Mouse (Mus musculus): ENCODE measurements around the gene Zbtb46. TPM values are rescaled to one million over a fixed set of nuclear protein-coding genes. Genes with fewer than 3 reads are reported as not detected.

Zbtb46 gene
- polyA plus RNA-seq, 2 experiments, result 5.3 to 6.8 TPM

DNA sequence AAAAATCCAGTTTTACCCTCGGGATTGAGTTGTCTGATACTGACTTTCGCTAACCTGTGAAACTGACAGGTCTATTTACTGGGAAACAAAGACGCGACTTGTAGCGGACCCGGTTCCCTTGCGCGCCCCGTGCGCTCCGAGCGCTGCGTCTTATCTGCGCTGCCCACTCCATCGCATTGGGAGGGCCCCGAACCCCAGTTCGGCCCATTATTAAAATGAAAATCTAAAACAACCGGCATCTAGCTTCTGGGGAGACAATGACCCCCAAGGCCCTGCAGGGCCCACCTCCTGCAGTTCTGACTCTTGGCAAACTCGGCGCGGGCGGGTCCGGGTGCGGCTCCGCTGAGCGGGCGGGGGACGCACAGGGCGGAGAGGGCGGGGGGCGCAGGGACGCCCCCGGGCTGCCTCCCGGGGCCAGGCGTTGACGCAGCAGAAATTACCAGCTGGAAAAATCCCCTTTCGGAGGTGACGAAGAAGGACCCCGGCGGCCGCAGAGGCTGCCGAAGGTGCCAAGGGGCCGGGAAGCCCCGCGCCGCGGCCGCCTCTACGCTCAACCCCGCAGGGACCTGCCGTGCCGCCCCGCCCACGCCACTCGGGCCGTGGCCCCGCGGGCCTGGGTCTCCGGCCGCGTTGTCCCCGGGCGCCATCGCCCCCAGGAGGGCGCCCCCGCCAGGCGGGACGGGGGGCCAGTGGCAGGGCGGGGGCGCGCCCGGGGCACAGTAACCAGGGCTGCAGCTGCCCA is 644 bp downstream of the Zbtb46 start:
- DNase-seq (ENCODE audit: low read depth in 3 of 3, low spot score in 3 of 3) (no peak), ATAC-seq (ENCODE audit: insufficient read depth) (no peak; the same call in 1 of the 2 replicates)
- peaks cover 41 to 47% of the 10 kb centered on the region in 2 experiments for H3K4me1 ChIP-seq (replicated peaks; ENCODE audit: control insufficient read depth in 2 of 2, insufficient read depth in 2 of 2, low read length in 1 of 2)
- no peaks in the 10 kb centered on the region for H3K36me3 ChIP-seq (replicated peaks; ENCODE audit: control insufficient read depth, insufficient read depth, low read depth)
- peak overlapping the region; percentile 65 to 97 for H3K4me3 ChIP-seq (ENCODE audit: insufficient read depth in 1 of 2, low read depth in 2 of 2, low read length in 2 of 2)
- under 1% methylated on average over 65 of the region's 72 CpGs for WGBS (ENCODE audit: insufficient replicate concordance)
- no peak for TF ChIP-seq CTCF (IDR thresholded peaks at IDR 0.05; ENCODE audit: low read depth)
- TF ChIP-seq EP300 (IDR thresholded peaks at IDR 0.05; ENCODE audit: low read depth), result no peak
- peak overlapping the region; percentile 86 for H3K9ac ChIP-seq (replicated peaks)
- peak overlapping the region; percentile 65 for H3K27ac ChIP-seq
- H3K4me2 ChIP-seq (ENCODE audit: low read depth), result peak overlapping the region; percentile 96
- no peaks in the 10 kb centered on the region for H3K9me3 ChIP-seq (ENCODE audit: control insufficient read depth, low read length)
- peaks cover 6% of the 10 kb centered on the region; the same call in 1 of the 2 replicates for H3K27me3 ChIP-seq (ENCODE audit: control insufficient read depth, insufficient read depth, low read length)

DNA sequence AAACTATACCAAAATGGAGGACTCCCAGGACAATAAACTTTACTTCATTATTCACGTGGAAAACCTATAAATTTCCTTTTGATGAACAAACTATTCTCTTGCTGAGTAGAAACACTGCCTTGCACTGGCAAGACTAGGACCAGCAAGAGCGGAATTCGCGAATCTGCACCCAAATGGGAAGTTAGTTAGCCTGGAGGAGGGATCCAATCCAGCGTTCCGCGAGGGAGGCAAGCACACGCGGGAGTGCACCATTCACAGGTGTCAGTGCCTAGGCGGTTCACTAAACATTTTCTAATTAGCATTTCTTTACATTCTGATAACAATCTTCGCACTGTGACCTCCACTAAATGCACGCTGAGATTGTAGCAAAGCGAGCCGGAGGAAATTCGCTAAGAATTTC is 1.4 kb downstream of the Zbtb46 start:
- H3K9me3 ChIP-seq (ENCODE audit: control insufficient read depth, low read length), result peaks cover 3% of the 10 kb centered on the region
- no peak for TF ChIP-seq EP300 (IDR thresholded peaks at IDR 0.05; ENCODE audit: low read depth)
- no peak for TF ChIP-seq CTCF (IDR thresholded peaks at IDR 0.05; ENCODE audit: low read depth)
- H3K4me3 ChIP-seq (ENCODE audit: insufficient read depth in 1 of 2, low read depth in 2 of 2, low read length in 2 of 2), result peak overlapping the region; percentile 65 to 97
- H3K9ac ChIP-seq (replicated peaks), result peak overlapping the region; percentile 86
- peaks cover 6% of the 10 kb centered on the region; the same call in 1 of the 2 replicates for H3K27me3 ChIP-seq (ENCODE audit: control insufficient read depth, insufficient read depth, low read length)
- peak overlapping the region; percentile 96 for H3K4me2 ChIP-seq (ENCODE audit: low read depth)
- 7% methylated on average over 15 of the region's 15 CpGs for WGBS (ENCODE audit: insufficient replicate concordance)
- no peak for DNase-seq (ENCODE audit: low read depth in 3 of 3, low spot score in 3 of 3)
- H3K36me3 ChIP-seq (replicated peaks; ENCODE audit: control insufficient read depth, insufficient read depth, low read depth), result no peaks in the 10 kb centered on the region
- ATAC-seq (ENCODE audit: insufficient read depth), result no peak
- H3K4me1 ChIP-seq (replicated peaks; ENCODE audit: control insufficient read depth in 2 of 2, insufficient read depth in 2 of 2, low read length in 1 of 2), result peaks cover 33 to 39% of the 10 kb centered on the region in 2 experiments
- H3K27ac ChIP-seq, result no peak overlapping the region

DNA sequence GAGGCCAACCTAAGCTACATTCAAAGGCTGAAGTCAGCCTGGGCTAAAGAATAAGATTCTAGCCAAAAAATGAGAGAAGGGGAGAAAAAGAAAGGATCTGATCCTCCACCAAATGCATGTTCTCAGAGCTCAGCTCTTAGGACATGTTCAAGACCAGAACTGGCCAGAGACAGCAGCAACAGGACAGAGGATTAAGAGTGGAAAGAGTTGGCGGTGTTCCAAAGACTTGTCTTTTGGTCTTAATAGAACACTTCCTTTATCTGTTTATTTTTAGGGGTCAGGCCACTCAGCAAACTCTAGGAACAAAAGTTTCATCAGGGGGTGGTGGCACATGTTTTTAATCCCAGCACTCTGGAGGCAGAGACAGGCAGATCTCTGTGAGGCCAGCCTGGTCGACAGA is 3.3 kb downstream of the Zbtb46 start:
- H3K4me1 ChIP-seq (replicated peaks; ENCODE audit: control insufficient read depth in 2 of 2, insufficient read depth in 2 of 2, low read length in 1 of 2), result peaks cover 16 to 26% of the 10 kb centered on the region in 2 experiments
- 65% methylated on average over 2 of the region's 2 CpGs for WGBS (ENCODE audit: insufficient replicate concordance)
- no peaks in the 10 kb centered on the region for H3K36me3 ChIP-seq (replicated peaks; ENCODE audit: control insufficient read depth, insufficient read depth, low read depth)
- H3K27me3 ChIP-seq (ENCODE audit: control insufficient read depth, insufficient read depth, low read length), result peaks cover 6% of the 10 kb centered on the region; the same call in 1 of the 2 replicates
- DNase-seq (ENCODE audit: low read depth in 3 of 3, low spot score in 3 of 3) (no peak), ATAC-seq (ENCODE audit: insufficient read depth) (no peak)
- H3K4me3 ChIP-seq (ENCODE audit: insufficient read depth in 1 of 2, low read depth in 2 of 2, low read length in 2 of 2), result no peak overlapping the region
- no peak overlapping the region for H3K4me2 ChIP-seq (ENCODE audit: low read depth)
- TF ChIP-seq CTCF (IDR thresholded peaks at IDR 0.05; ENCODE audit: low read depth) (no peak), EP300 (IDR thresholded peaks at IDR 0.05; ENCODE audit: low read depth) (no peak)
- no peak overlapping the region for H3K9ac ChIP-seq (replicated peaks)
- no peak overlapping the region for H3K27ac ChIP-seq
- H3K9me3 ChIP-seq (ENCODE audit: control insufficient read depth, low read length), result peaks cover 3% of the 10 kb centered on the region

DNA sequence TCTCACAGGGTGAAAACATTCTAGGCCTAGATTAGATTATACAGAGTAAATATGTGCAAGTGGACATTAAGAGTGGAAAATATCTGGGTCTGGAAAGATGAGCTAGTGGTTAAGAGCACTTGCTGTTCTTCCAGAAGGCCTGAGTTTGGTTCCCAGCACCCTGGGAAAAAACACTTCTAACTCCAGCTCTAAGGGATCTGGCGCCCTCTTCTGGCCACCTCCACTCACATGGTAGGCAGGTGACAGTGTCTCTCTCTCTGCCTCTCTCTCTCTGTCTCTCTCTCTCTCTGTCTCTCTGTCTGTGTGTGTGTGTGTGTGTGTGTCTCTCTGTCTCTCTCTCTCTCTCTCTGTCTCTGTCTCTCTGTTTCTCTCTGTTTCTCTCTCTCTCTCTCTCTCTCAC is 6.0 kb downstream of the Zbtb46 start:
- H3K4me2 ChIP-seq (ENCODE audit: low read depth), result no peak overlapping the region
- no peaks in the 10 kb centered on the region for H3K36me3 ChIP-seq (replicated peaks; ENCODE audit: control insufficient read depth, insufficient read depth, low read depth)
- H3K9ac ChIP-seq (replicated peaks), result no peak overlapping the region
- no peak overlapping the region for H3K4me3 ChIP-seq (ENCODE audit: insufficient read depth in 1 of 2, low read depth in 2 of 2, low read length in 2 of 2)
- H3K27ac ChIP-seq, result no peak overlapping the region
- peaks cover 5% of the 10 kb centered on the region; the same call in 1 of the 2 replicates for H3K27me3 ChIP-seq (ENCODE audit: control insufficient read depth, insufficient read depth, low read length)
- DNase-seq (ENCODE audit: low read depth in 3 of 3, low spot score in 3 of 3), result no peak
- no peak for TF ChIP-seq EP300 (IDR thresholded peaks at IDR 0.05; ENCODE audit: low read depth)
- peak; percentile 71 for TF ChIP-seq CTCF (IDR thresholded peaks at IDR 0.05; ENCODE audit: low read depth)
- no peak for ATAC-seq (ENCODE audit: insufficient read depth)
- H3K4me1 ChIP-seq (replicated peaks; ENCODE audit: control insufficient read depth in 2 of 2, insufficient read depth in 2 of 2, low read length in 1 of 2), result peaks cover 10 to 23% of the 10 kb centered on the region in 2 experiments
- H3K9me3 ChIP-seq (ENCODE audit: control insufficient read depth, low read length), result peaks cover 3% of the 10 kb centered on the region
- 62% methylated on average over 1 of the region's 1 CpGs for WGBS (ENCODE audit: insufficient replicate concordance)

DNA sequence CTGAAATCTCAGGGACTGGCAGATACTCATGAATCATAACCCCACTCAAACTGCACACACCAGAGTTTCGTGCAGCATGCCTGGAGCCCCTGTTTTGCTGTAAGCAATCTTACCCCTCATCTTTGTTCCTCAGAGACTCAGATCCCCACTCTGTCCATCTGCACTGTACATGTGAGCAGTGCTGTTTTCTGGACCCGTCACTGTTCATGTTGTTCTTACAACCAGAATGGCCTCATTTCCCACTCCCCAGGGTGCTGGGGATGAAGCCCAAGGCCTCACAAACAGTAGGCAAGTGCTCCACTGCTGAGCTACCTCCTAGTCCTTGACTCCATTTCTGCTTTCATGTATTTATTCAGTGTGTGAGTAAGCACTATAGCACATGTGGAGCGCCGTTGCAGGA is 7.0 kb downstream of the Zbtb46 start:
- Histone ChIP-seq H3K4me2 (ENCODE audit: low read depth) (no peak overlapping the region), H3K9ac (replicated peaks) (no peak overlapping the region), H3K9me3 (ENCODE audit: control insufficient read depth, low read length) (peaks cover 3% of the 10 kb centered on the region), H3K36me3 (replicated peaks; ENCODE audit: control insufficient read depth, insufficient read depth, low read depth) (no peaks in the 10 kb centered on the region), H3K27ac (no peak overlapping the region), H3K27me3 (ENCODE audit: control insufficient read depth, insufficient read depth, low read length) (no peaks in the 10 kb centered on the region; the same call in 1 of the 2 replicates), H3K4me3 (ENCODE audit: insufficient read depth in 1 of 2, low read depth in 2 of 2, low read length in 2 of 2) (no peak overlapping the region), H3K4me1 (replicated peaks; ENCODE audit: control insufficient read depth in 2 of 2, insufficient read depth in 2 of 2, low read length in 1 of 2) (peaks cover 6 to 15% of the 10 kb centered on the region in 2 experiments)
- ATAC-seq (ENCODE audit: insufficient read depth) (no peak), DNase-seq (ENCODE audit: low read depth in 3 of 3, low spot score in 3 of 3) (no peak)
- 67% methylated on average over 4 of the region's 4 CpGs for WGBS (ENCODE audit: insufficient replicate concordance)
- no peak for TF ChIP-seq CTCF (IDR thresholded peaks at IDR 0.05; ENCODE audit: low read depth)
- TF ChIP-seq EP300 (IDR thresholded peaks at IDR 0.05; ENCODE audit: low read depth), result no peak
